Mouse (Mus musculus): ENCODE data around the gene Sgcd. TPM values are rescaled to one million over a fixed set of nuclear protein-coding genes. Genes with fewer than 3 reads are reported as not detected.

Sgcd gene
- total RNA-seq, 2 experiments from 2014 or later: 60.7 to 78.2 TPM

- DNase-seq: no peak
- intact Hi-C loops (cut with DNase I): no loop called here
- H3K4me3 ChIP-seq: no peak overlapping the region
- TF ChIP-seq CTCF (IDR thresholded peaks at IDR 0.05): no peak
- no peak overlapping the region for H3K27ac ChIP-seq
These were observed 925.1 kb downstream of the Sgcd start for GRCm38 (mm10) chr11:47063690-47064089.

DNA sequence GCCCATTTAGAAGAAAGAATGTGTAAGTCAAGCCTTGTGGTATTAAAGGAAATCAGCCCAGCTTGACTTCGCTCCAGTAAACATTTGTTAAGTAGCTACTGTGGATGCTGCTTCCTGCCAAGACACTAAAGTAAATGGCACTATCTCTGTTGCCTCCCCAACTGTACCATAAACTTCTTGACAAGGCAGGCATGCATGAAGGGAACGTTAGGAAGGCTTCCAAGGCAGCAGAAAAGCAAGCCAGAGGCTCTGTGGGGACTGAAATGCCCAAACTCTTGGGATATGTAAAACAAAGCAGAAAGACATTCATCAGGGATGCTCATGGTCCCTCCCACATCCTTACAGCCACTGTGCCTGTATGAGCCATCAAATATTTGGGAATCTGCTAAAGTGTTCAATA, 938.4 kb downstream of the Sgcd start:
- DNase-seq: no peak
- Histone ChIP-seq H3K27ac (no peak overlapping the region), H3K4me3 (no peak overlapping the region)
- TF ChIP-seq CTCF (IDR thresholded peaks at IDR 0.05): no peak
- intact Hi-C loops (cut with DNase I): no loop called here

DNA sequence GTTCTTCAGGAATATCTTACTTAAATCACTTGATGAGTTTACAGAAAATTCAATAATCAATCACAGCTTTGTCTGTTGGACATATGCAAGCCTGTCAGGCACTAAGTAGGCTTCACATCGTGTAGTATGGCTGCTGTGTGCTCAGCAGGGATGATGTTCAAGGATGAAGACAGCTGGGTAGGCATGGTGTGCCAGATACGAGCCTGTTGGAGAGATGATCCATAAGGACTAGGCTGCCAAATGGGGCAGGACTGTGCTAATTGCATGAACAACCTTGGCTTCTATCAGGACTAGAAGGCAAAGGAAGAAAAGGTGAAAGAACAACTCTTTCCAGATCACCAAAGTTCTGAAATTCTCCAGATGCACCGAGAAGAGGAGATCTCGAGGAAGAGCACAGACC, 939.0 kb downstream of the Sgcd start:
- TF ChIP-seq CTCF (IDR thresholded peaks at IDR 0.05): no peak
- DNase-seq: no peak
- intact Hi-C loops (cut with DNase I): no loop called here
- H3K27ac ChIP-seq: no peak overlapping the region
- no peak overlapping the region for H3K4me3 ChIP-seq

GRCm38 (mm10) chr11:47032318-47032717, 956.5 kb downstream of the Sgcd start:
- intact Hi-C loops (cut with DNase I): no loop called here
- no peak for DNase-seq
- Histone ChIP-seq H3K27ac (no peak overlapping the region), H3K4me3 (no peak overlapping the region)
- TF ChIP-seq CTCF (IDR thresholded peaks at IDR 0.05): no peak

- Histone ChIP-seq H3K4me3 (no peak overlapping the region), H3K27ac (no peak overlapping the region)
- intact Hi-C loops (cut with DNase I): no loop called here
- DNase-seq: no peak
- TF ChIP-seq CTCF (IDR thresholded peaks at IDR 0.05): no peak
These were observed 967.9 kb downstream of the Sgcd start for GRCm38 (mm10) chr11:47020874-47021273.

DNA sequence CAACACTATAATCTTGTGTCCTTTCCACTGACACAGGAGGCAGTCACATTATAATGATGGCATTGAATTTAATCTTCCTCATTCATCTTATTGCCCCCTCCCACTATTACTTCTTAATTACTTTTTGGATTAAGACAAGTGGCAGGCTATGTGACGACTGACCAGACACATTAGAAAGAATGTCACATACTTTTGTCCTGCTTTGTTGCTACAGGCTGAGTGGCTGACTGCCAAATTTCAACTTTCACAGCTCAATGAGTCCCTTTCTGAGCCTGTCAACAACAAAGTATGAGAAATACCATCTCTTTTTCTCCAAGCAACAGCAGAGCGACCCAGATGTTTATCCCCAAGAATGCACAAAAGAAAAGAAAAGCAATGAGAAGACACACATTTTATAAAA, 970.6 kb downstream of the Sgcd start:
- intact Hi-C loops (cut with DNase I): loop anchor here (10.0 kb wide), 1 partner anchor 367 kb away; no protein-coding TSS in a partner anchor
- TF ChIP-seq CTCF (IDR thresholded peaks at IDR 0.05): no peak
- Histone ChIP-seq H3K4me3 (no peak overlapping the region), H3K27ac (no peak overlapping the region)
- DNase-seq: no peak

DNA sequence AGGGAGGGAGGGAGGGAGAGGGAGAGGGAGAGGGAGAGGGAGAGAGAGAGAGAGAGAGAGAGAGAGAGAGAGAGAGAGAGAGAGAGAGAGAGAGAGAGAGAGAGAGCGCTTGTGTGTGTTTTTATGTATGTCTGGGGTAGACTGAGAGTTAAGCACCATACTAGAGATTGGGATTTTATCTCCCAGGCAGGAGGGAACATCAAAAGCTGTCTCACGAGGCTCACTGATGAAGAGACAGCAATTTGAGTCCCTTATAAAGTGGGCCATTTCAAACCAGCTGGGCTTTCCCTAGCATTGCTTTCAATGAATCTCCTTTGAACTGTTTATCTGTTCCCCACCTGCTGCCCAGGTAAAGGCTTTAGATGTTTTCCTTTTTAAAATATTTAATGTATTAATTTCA, 973.1 kb downstream of the Sgcd start:
- no peak for TF ChIP-seq CTCF (IDR thresholded peaks at IDR 0.05)
- intact Hi-C loops (cut with DNase I): loop anchor here (10.0 kb wide), 1 partner anchor 369 kb away; no protein-coding TSS in a partner anchor

DNA sequence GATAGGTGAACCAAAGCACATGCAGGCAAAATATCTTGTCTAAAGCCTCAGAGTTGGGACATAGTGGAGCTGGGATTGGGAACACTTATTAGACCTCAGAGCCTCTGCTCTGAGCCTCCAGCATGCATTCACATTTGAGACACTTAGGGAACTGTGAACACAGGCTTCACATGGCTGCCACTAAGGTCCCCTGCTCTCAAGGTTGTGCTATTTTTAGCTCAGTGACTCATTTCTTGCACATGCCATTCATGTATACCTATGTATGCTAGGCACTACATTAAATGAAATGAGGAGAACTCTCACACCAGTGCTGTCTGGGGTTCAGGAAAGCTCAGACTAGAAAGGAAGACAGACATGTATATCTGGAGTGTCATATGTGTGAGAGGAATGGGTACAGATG, 974.5 kb downstream of the Sgcd start:
- DNase-seq: no peak
- no peak for TF ChIP-seq CTCF (IDR thresholded peaks at IDR 0.05)
- no peak overlapping the region for H3K4me3 ChIP-seq
- intact Hi-C loops (cut with DNase I): loop anchor here (10.0 kb wide), 1 partner anchor 371 kb away; no protein-coding TSS in a partner anchor
- H3K27ac ChIP-seq: no peak overlapping the region

More for the DNA sequence above, 973.1 kb downstream of the Sgcd start:
- H3K4me3 ChIP-seq: no peak overlapping the region
- no peak overlapping the region for H3K27ac ChIP-seq
- no peak for DNase-seq

DNA sequence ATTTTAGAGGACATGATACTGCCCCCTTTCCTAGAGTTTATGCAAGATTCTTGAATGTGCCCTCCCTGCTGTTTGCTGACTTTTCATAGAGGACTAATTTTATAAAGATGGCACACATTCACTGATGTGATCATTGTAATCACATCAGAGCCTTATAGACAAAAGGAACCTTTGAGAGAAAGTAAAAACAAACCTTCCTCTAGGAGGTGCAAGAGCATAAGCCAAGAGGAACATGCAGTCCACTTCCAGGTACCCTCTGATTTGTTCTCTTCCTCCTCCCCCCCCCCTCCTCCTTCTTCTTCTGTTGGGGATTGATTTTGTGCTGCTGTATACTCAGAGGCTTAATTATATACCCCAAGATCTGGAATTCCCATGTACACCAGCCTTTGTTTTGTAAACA, 978.6 kb downstream of the Sgcd start:
- no peak for DNase-seq
- Histone ChIP-seq H3K27ac (no peak overlapping the region), H3K4me3 (no peak overlapping the region)
- peak; percentile 7; the same call in 1 of the 2 replicates for TF ChIP-seq CTCF (IDR thresholded peaks at IDR 0.05)
- intact Hi-C loops (cut with DNase I): loop anchor here (10.0 kb wide), 1 partner anchor 375 kb away; no protein-coding TSS in a partner anchor

GRCm38 (mm10) chr11:47005301-47005875, 983.4 kb downstream of the Sgcd start:
- H3K27ac ChIP-seq: no peak overlapping the region
- DNase-seq: peak; percentile 29
- intact Hi-C loops (cut with DNase I): no loop called here
- no peak overlapping the region for H3K4me3 ChIP-seq
- no peak for TF ChIP-seq CTCF (IDR thresholded peaks at IDR 0.05)

- no peak for TF ChIP-seq CTCF (IDR thresholded peaks at IDR 0.05)
- intact Hi-C loops (cut with DNase I): no loop called here
- no peak for DNase-seq
- no peak overlapping the region for H3K4me3 ChIP-seq
- H3K27ac ChIP-seq: no peak overlapping the region
These were observed 1049.5 kb downstream of the Sgcd start for GRCm38 (mm10) chr11:46939311-46939710.

GRCm38 (mm10) chr11:46924946-46925345, 1063.8 kb downstream of the Sgcd start:
- DNase-seq: no peak
- Histone ChIP-seq H3K27ac (no peak overlapping the region), H3K4me3 (no peak overlapping the region)
- intact Hi-C loops (cut with DNase I): no loop called here
- no peak for TF ChIP-seq CTCF (IDR thresholded peaks at IDR 0.05)

GRCm38 (mm10) chr11:46920244-46920643, 1068.5 kb downstream of the Sgcd start:
- no peak overlapping the region for H3K27ac ChIP-seq
- intact Hi-C loops (cut with DNase I): loop anchor here (1.0 kb wide), 1 partner anchor 467 kb away; no protein-coding TSS in a partner anchor
- no peak for DNase-seq
- no peak overlapping the region for H3K4me3 ChIP-seq
- TF ChIP-seq CTCF (IDR thresholded peaks at IDR 0.05): peak; percentile 63

GRCm38 (mm10) chr11:46912656-46913237, 1076.0 kb downstream of the Sgcd start:
- DNase-seq: no peak
- TF ChIP-seq CTCF (IDR thresholded peaks at IDR 0.05): no peak
- intact Hi-C loops (cut with DNase I): no loop called here
- Histone ChIP-seq H3K4me3 (no peak overlapping the region), H3K27ac (no peak overlapping the region)
